Mouse (Mus musculus) liver, embryonic 14.5 days (tissue): ENCODE results near the gene Mtmr1. TPM values are rescaled to one million over a fixed set of nuclear protein-coding genes. Genes with fewer than 3 reads are reported as not detected.

Source experiments
- ATAC-seq: fragments of 200-750 bp; cut with Nextera tagmentation; 2 replicates; pipeline ENCODE4 v1.8.0; 2017; ENCODE audit warnings: moderate number of reproducible peaks, mild to moderate bottlenecking, moderate library complexity; ENCODE audit not compliant: insufficient read depth
- DNase-seq, 3 experiments: peaks; one replicate each; pipeline ENCODE4 v3.0.0-alpha.2; 2012 to 2013; ENCODE audit warnings: low read depth in 3 of 3, low spot score in 3 of 3
- H3K27ac ChIP-seq: fragments of 300-500 bp; sonication (generic); 2 replicates; pipeline ENCODE4 v1.5.1; 2014; ENCODE audit warnings: moderate library complexity, mild to moderate bottlenecking, control low read depth, inconsistent platforms
- H3K27me3 ChIP-seq: fragments of 300-500 bp; sonication (generic); 2 replicates; pipeline ENCODE4 v1.6.1; 2014; ENCODE audit warnings: mild to moderate bottlenecking, low read length, moderate library complexity; ENCODE audit not compliant: control insufficient read depth, insufficient read depth
- H3K36me3 ChIP-seq: fragments of 300-500 bp; sonication (generic); replicated peaks from 2 replicates; pipeline ENCODE4 v1.6.1; 2014; ENCODE audit warnings: low read depth; ENCODE audit not compliant: control insufficient read depth, insufficient read depth
- H3K4me1 ChIP-seq, 2 experiments: fragments of 200-500 bp in 1 of 2; fragments of 300-500 bp in 1 of 2; sonication (generic) in 1 of 2; replicated peaks; 2 replicates each; pipeline ENCODE4 v1.6.1; 2012 to 2014; ENCODE audit warnings: antibody characterized with exemption in 1 of 2, inconsistent platforms in 1 of 2, low read length in 1 of 2; ENCODE audit not compliant: control insufficient read depth in 2 of 2, insufficient read depth in 2 of 2
- H3K4me2 ChIP-seq: fragments of 300-500 bp; sonication (generic); 2 replicates; pipeline ENCODE4 v1.6.1; 2014; ENCODE audit warnings: low read depth, mild to moderate bottlenecking, control low read depth, moderate library complexity
- H3K4me3 ChIP-seq, 2 experiments: fragments of 200-500 bp in 1 of 2; fragments of 300-500 bp in 1 of 2; sonication (generic) in 1 of 2; 2 replicates each; pipeline ENCODE4 v1.5.1; 2012 to 2014; ENCODE audit warnings: low read depth in 2 of 2, low read length in 2 of 2, mild to moderate bottlenecking in 2 of 2, control low read depth in 1 of 2, inconsistent platforms in 1 of 2, moderate library complexity in 1 of 2; ENCODE audit not compliant: insufficient read depth in 1 of 2
- H3K9ac ChIP-seq: fragments of 300-500 bp; sonication (generic); replicated peaks from 2 replicates; pipeline ENCODE4 v1.6.1; 2014; ENCODE audit warnings: mild to moderate bottlenecking, control low read depth, moderate library complexity
- H3K9me3 ChIP-seq: fragments of 300-500 bp; sonication (generic); 2 replicates; pipeline ENCODE4 v1.6.1; 2016; ENCODE audit warnings: low read length, mixed read lengths; ENCODE audit not compliant: control insufficient read depth
- CTCF ChIP-seq: IDR thresholded peaks from 2 replicates; pipeline ENCODE4 v1.5.1; 2016; ENCODE audit warnings: antibody characterized with exemption, low read depth, control low read depth
- EP300 ChIP-seq: IDR thresholded peaks from 2 replicates; pipeline ENCODE4 v1.6.1; 2016; ENCODE audit warnings: antibody characterized with exemption, low read depth
- WGBS: fragments of 180-500 bp; shearing (Covaris S2); extraction: QIAGEN DNeasy Blood & Tissue Kit; methylation state at CpG from one replicate; pipeline ENCODE4 v1.1.7; 2014; ENCODE audit not compliant: insufficient replicate concordance; 5-methylcytosine and 5-hydroxymethylcytosine counted together
- polyA plus RNA-seq, 2 experiments: library from polyadenylated mRNA; depleted of rRNA in 1 of 2; stranded (reverse) in 1 of 2; unstranded in 1 of 2; fragments of >200 nt; fragmentation: Nextera tagmentation in 1 of 2; extraction: Ambion mirVana in 1 of 2; gene quantifications; 2 replicates each; pipeline versions ENCODE4 v1.2.1 to v1.2.3; 2012 to 2014

Mtmr1 gene
- polyA plus RNA-seq, 2 experiments: 2.8 to 6.4 TPM

DNA sequence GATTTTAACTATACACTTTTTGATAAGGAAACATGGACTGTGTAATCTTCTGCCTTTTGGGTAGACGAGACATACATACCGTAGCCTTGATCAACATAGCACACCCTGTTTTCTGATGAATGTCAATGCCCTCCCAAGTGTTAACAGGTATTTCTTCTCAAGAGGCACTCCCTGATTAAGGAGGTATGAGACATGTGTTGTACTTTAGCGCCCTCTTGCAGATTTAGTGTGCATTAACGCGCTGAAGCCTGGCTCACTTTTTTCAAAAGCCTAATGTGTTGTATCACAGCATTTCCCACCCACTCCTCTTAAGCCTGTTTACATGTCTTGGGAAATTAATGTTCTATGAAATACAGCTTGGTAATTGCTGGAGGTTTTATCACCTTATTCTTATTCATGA lies 17.0 kb downstream of the Mtmr1 start:
- Histone ChIP-seq H3K9ac (no peak overlapping the region), H3K36me3 (no peaks in the 10 kb centered on the region), H3K27me3 (no peaks in the 10 kb centered on the region), H3K27ac (no peak overlapping the region), H3K9me3 (no peaks in the 10 kb centered on the region), H3K4me3 (no peak overlapping the region), H3K4me1 (no peaks in the 10 kb centered on the region), H3K4me2 (no peak overlapping the region)
- ATAC-seq (no peak), DNase-seq (peak in 1 of 3 experiments; percentile 9)
- WGBS: 51% methylated on average over 5 of the region's 5 CpGs
- no peak for TF ChIP-seq EP300
- TF ChIP-seq CTCF: peak; percentile 53

DNA sequence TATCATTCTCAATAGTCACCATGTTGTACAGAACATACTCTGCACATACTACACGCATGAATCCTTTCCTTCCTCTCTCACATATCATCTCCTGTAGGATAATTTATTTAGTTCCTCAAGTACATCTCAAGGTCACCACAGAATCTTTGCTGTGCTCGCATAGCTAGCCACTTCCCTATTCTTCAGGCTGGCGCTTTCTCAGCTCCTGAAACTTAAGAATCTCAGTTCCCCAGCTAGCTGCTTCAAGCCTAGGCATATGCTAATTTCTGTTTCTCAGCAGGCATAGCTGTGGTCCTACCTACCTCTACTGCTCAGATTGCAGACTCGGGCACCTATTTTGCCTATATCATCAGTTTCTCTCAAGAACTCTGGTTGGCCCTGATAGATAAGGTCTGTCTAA lies 31.8 kb downstream of the Mtmr1 start:
- Histone ChIP-seq H3K4me2 (no peak overlapping the region), H3K27ac (no peak overlapping the region), H3K4me1 (no peaks in the 10 kb centered on the region), H3K9me3 (no peaks in the 10 kb centered on the region), H3K4me3 (no peak overlapping the region), H3K36me3 (no peaks in the 10 kb centered on the region), H3K9ac (no peak overlapping the region), H3K27me3 (no peaks in the 10 kb centered on the region)
- no peak for TF ChIP-seq CTCF
- no peak for TF ChIP-seq EP300
- DNase-seq (no peak), ATAC-seq (no peak)
- 57% methylated on average over 4 of the region's 4 CpGs for WGBS

DNA sequence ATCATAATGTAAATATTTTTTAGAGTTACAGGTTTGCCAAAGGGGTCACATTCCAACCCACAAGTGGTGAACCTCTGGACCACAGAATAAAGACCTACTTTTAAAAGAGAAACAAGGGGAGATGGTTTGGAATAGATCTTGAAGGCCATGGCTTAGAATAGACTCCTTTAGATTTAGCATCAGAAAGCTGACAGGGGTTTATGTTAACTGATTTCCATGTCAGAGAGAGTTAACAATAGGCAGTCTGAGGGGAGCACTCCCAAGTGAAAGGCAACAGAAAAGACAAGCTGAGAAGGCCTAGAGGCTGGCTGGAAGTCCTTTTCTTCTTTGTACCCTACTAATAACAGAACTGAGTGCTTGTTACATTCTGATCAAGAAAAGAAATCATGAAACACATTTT lies 41.7 kb downstream of the Mtmr1 start:
- H3K27me3 ChIP-seq: no peaks in the 10 kb centered on the region
- no peak overlapping the region for H3K9ac ChIP-seq
- H3K4me2 ChIP-seq: no peak overlapping the region
- H3K36me3 ChIP-seq: no peaks in the 10 kb centered on the region
- no peak overlapping the region for H3K4me3 ChIP-seq
- DNase-seq (no peak), ATAC-seq (no peak)
- no peak for TF ChIP-seq CTCF
- TF ChIP-seq EP300: no peak
- no peaks in the 10 kb centered on the region for H3K4me1 ChIP-seq
- no peaks in the 10 kb centered on the region for H3K9me3 ChIP-seq
- H3K27ac ChIP-seq: no peak overlapping the region

DNA sequence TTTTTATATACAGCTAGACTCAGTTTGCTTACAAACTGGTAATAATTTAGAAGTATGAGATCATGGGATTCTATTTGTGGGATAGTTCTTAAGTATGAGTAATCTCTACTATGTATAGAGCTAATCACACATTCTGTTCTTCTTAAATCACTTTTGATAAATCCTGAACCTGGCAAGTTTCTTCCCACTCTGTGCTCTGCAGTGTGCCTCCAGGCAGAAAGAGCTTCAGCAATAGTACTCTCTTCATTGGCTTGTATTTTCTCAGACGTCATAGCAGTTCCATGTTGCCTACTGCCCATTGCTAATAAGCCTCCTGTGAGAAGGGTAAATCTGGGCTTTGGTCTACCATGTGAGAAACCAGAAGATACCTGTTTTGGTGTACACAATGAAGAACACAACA lies 43.8 kb downstream of the Mtmr1 start:
- TF ChIP-seq EP300 (no peak), CTCF (no peak)
- no peaks in the 10 kb centered on the region for H3K36me3 ChIP-seq
- H3K27me3 ChIP-seq: no peaks in the 10 kb centered on the region
- no peaks in the 10 kb centered on the region for H3K4me1 ChIP-seq
- no peak overlapping the region for H3K4me2 ChIP-seq
- no peaks in the 10 kb centered on the region for H3K9me3 ChIP-seq
- no peak for DNase-seq
- H3K4me3 ChIP-seq: no peak overlapping the region
- no peak for ATAC-seq
- no peak overlapping the region for H3K9ac ChIP-seq
- WGBS: 54% methylated on average over 1 of the region's 1 CpGs
- H3K27ac ChIP-seq: no peak overlapping the region

DNA sequence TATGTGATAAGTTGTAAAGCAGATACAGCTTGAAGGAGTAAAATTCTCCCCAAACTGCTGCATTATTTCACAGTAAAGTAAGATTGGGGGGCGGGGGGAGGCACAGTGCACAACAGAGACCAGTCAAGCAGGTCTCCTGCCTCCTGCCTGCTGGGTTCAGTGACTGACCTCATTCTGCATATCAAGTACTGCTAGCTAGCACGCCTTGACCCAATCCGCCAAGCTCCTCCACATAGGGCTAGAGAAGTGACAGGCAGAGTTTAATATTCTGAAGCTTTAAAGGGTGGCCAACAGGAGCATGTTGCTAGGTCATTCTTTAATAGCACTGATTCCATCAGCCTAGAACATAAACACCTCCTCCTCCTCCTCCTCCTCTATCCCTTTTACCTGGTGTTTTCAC lies 48.2 kb downstream of the Mtmr1 start:
- Histone ChIP-seq H3K4me3 (no peak overlapping the region), H3K36me3 (no peaks in the 10 kb centered on the region), H3K4me2 (no peak overlapping the region), H3K9ac (no peak overlapping the region), H3K4me1 (no peaks in the 10 kb centered on the region), H3K27ac (no peak overlapping the region), H3K27me3 (no peaks in the 10 kb centered on the region), H3K9me3 (no peaks in the 10 kb centered on the region)
- 53% methylated on average over 3 of the region's 3 CpGs for WGBS
- no peak for TF ChIP-seq EP300
- TF ChIP-seq CTCF: no peak
- ATAC-seq (no peak), DNase-seq (no peak)

DNA sequence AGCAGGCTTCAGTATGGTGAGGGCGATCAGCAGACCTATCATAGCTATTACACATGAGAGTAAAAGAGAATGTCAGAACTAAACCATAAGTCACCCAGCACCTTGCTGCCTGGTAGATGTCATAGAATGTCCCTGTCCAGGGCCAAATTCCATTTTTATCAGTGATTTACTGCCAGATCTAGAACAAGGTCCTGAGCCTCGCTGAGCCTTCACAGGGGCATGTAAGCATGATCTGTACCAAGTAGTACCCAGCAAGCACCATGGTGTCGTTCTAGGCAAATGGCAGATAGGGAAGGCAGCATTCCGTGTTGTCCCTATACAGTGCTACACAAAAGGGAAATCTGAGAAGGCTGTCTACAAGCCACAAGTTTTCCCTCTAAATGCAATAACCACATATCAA lies 49.1 kb downstream of the Mtmr1 start:
- Histone ChIP-seq H3K4me3 (no peak overlapping the region), H3K27ac (no peak overlapping the region), H3K4me1 (no peaks in the 10 kb centered on the region), H3K4me2 (no peak overlapping the region), H3K9me3 (no peaks in the 10 kb centered on the region), H3K9ac (no peak overlapping the region), H3K27me3 (no peaks in the 10 kb centered on the region), H3K36me3 (no peaks in the 10 kb centered on the region)
- WGBS: 73% methylated on average over 4 of the region's 4 CpGs
- TF ChIP-seq CTCF: no peak
- ATAC-seq (no peak), DNase-seq (no peak)
